ENCODE assay signal across 15 mouse cellular contexts in genomic region chr3:20145696-20146113, GRCm38 (mm10). TPM values are rescaled to one million over a fixed set of nuclear protein-coding genes. Genes with fewer than 3 reads are reported as not detected.
DNase-seq lines count a peak whose midpoint lies in the region; ATAC-seq and TF ChIP-seq lines count a peak whose summit lies in the region.
"Had no signal": no experiment of that assay in that cellular context is flagged by ENCODE, and none has a peak within 500 bp of the region (broad histone marks: within the 10 kb centered on the region; RNA-seq: fewer than 3 reads in every experiment).

No protein-coding gene starts in this region.

- no peaks in the 10 kb centered on the region for H3K9me3 ChIP-seq in forebrain, embryonic 11.5 days (ENCODE audit: control insufficient read depth, low read length)
- H3K9me3 ChIP-seq in forebrain, embryonic 15.5 days: no peaks in the 10 kb centered on the region
- H3K9me3 ChIP-seq in heart, postnatal 0 days (replicated peaks; ENCODE audit: control insufficient read depth, low read length): no peaks in the 10 kb centered on the region
- no peaks in the 10 kb centered on the region for H3K9me3 ChIP-seq in G1E (replicated peaks)
- no peaks in the 10 kb centered on the region for H3K9me3 ChIP-seq in embryonic facial prominence, embryonic 11.5 days (replicated peaks; ENCODE audit: control insufficient read depth, low read length)
- H3K9me3 ChIP-seq: liver, embryonic 15.5 days had no signal

- ATAC-seq in forebrain, embryonic 11.5 days (replicated peaks; ENCODE audit: low FRiP score): 0 out of 2 replicates have a peak, but pooled peaks have one; percentile 31
- no peak for ATAC-seq in forebrain, embryonic 15.5 days (replicated peaks)
- peak; percentile 69 for ATAC-seq in heart, postnatal 0 days (ENCODE audit: insufficient read depth, low read depth)
- peak; percentile 85 for ATAC-seq in G1E (ENCODE audit: extremely low read depth, insufficient number of reproducible peaks, low FRiP score, poor library complexity, severe bottlenecking)
- no peak for ATAC-seq in embryonic facial prominence, embryonic 11.5 days (replicated peaks; ENCODE audit: insufficient number of reproducible peaks, low FRiP score, low TSS enrichment, low read depth)
- ATAC-seq: forebrain, embryonic 14.5 days; hindbrain, embryonic 16.5 days had no signal

- intact Hi-C loops in heart, postnatal 14 days (cut with DNase I): no loop called here

- no peak overlapping the region for H3K27ac ChIP-seq in forebrain, embryonic 11.5 days (ENCODE audit: low read depth, low read length)
- H3K27ac ChIP-seq in forebrain, embryonic 15.5 days (replicated peaks): no peak overlapping the region
- peak overlapping the region; percentile 72 for H3K27ac ChIP-seq in heart, postnatal 0 days (ENCODE audit: low read depth)
- H3K27ac ChIP-seq in embryonic facial prominence, embryonic 11.5 days (replicated peaks; ENCODE audit: low read depth, low read length): no peak overlapping the region
- H3K27ac ChIP-seq: liver, embryonic 15.5 days had no signal

- no peak for TF ChIP-seq EP300 in heart, postnatal 0 days (IDR thresholded peaks at IDR 0.05; ENCODE audit: low read depth)

- DNase-seq in forebrain, embryonic 11.5 days (ENCODE audit: low spot score): no peak
- DNase-seq in heart, postnatal 0 days (ENCODE audit: low spot score): peak; percentile 81
- no peak for DNase-seq in heart, postnatal 14 days
- DNase-seq in G1E (ENCODE audit: low spot score) (no peak), MN1 (ENCODE audit: low spot score) (no peak)
- DNase-seq in embryonic facial prominence, embryonic 11.5 days (ENCODE audit: low spot score): peak; percentile 33
- DNase-seq in kidney, adult 8-10 months: no peak
- DNase-seq: adrenal gland, postnatal 14 days; gastrocnemius, postnatal 36 days; kidney, adult 9 months; right cerebral cortex, postnatal 14 days had no signal

- TF ChIP-seq CTCF in heart, postnatal 0 days (IDR thresholded peaks at IDR 0.05; ENCODE audit: low read depth): no peak
- no peak for TF ChIP-seq CTCF in G1E (IDR thresholded peaks at IDR 0.05; ENCODE audit: low read depth, low read length)

- WGBS in forebrain, embryonic 11.5 days: 24% methylated on average over 1 of the region's 1 CpGs
- 22% methylated on average over 1 of the region's 1 CpGs for WGBS in forebrain, embryonic 15.5 days
- 16% methylated on average over 1 of the region's 1 CpGs for WGBS in heart, postnatal 0 days
- WGBS in embryonic facial prominence, embryonic 11.5 days: 45% methylated on average over 1 of the region's 1 CpGs

- peaks cover 5% of the 10 kb centered on the region; the same call in 1 of the 2 replicates for H3K4me1 ChIP-seq in forebrain, embryonic 11.5 days (replicated peaks; ENCODE audit: control insufficient read depth, insufficient read depth, low read length)
- 0 out of 2 replicates have a peak, but pooled peaks cover 2% of the 10 kb centered on the region for H3K4me1 ChIP-seq in forebrain, embryonic 15.5 days
- peaks cover 54% of the 10 kb centered on the region for H3K4me1 ChIP-seq in heart, postnatal 0 days (ENCODE audit: control insufficient read depth, insufficient read depth)
- peaks cover 5% of the 10 kb centered on the region; the same call in 1 of the 2 replicates for H3K4me1 ChIP-seq in G1E (ENCODE audit: insufficient read depth, low read depth, low read length)
- H3K4me1 ChIP-seq in embryonic facial prominence, embryonic 11.5 days (ENCODE audit: control insufficient read depth, insufficient read depth, low read length): no peaks in the 10 kb centered on the region
- H3K4me1 ChIP-seq: liver, embryonic 15.5 days had no signal

- H3K4me3 ChIP-seq in forebrain, embryonic 11.5 days (ENCODE audit: low read depth, low read length): no peak overlapping the region
- H3K4me3 ChIP-seq in forebrain, embryonic 15.5 days: no peak overlapping the region
- H3K4me3 ChIP-seq in heart, postnatal 0 days (ENCODE audit: low read depth, low read length): no peak overlapping the region
- no peak overlapping the region for H3K4me3 ChIP-seq in G1E (ENCODE audit: low read depth, low read length)
- H3K4me3 ChIP-seq in embryonic facial prominence, embryonic 11.5 days (ENCODE audit: low read depth, low read length): no peak overlapping the region
- H3K4me3 ChIP-seq: liver, embryonic 15.5 days had no signal

- no peaks in the 10 kb centered on the region for H3K27me3 ChIP-seq in forebrain, embryonic 11.5 days (ENCODE audit: control insufficient read depth, insufficient read depth, low read length)
- no peaks in the 10 kb centered on the region for H3K27me3 ChIP-seq in forebrain, embryonic 15.5 days
- no peaks in the 10 kb centered on the region for H3K27me3 ChIP-seq in heart, postnatal 0 days (ENCODE audit: control insufficient read depth, insufficient read depth, low read length)
- H3K27me3 ChIP-seq in G1E (ENCODE audit: insufficient read depth, low read length): peaks cover 4% of the 10 kb centered on the region
- H3K27me3 ChIP-seq in embryonic facial prominence, embryonic 11.5 days (ENCODE audit: control insufficient read depth, insufficient read depth, low read length): no peaks in the 10 kb centered on the region
- H3K27me3 ChIP-seq: liver, embryonic 15.5 days had no signal

- no peaks in the 10 kb centered on the region; the same call in 1 of the 2 replicates for H3K36me3 ChIP-seq in forebrain, embryonic 11.5 days (ENCODE audit: control insufficient read depth, insufficient read depth, low read length)
- H3K36me3 ChIP-seq in forebrain, embryonic 15.5 days: peaks cover 4% of the 10 kb centered on the region; the same call in 1 of the 2 replicates
- H3K36me3 ChIP-seq in heart, postnatal 0 days (replicated peaks; ENCODE audit: control insufficient read depth, insufficient read depth, low read length): peaks cover 55% of the 10 kb centered on the region
- H3K36me3 ChIP-seq in G1E (replicated peaks): no peaks in the 10 kb centered on the region
- no peaks in the 10 kb centered on the region for H3K36me3 ChIP-seq in embryonic facial prominence, embryonic 11.5 days (replicated peaks; ENCODE audit: control insufficient read depth, insufficient read depth, low read depth, low read length)

- H3K4me2 ChIP-seq in forebrain, embryonic 11.5 days (ENCODE audit: low read depth, low read length, severe bottlenecking): no peak overlapping the region
- H3K4me2 ChIP-seq in forebrain, embryonic 15.5 days (replicated peaks): no peak overlapping the region
- H3K4me2 ChIP-seq in heart, postnatal 0 days (ENCODE audit: low read depth, low read length): no peak overlapping the region
- no peak overlapping the region for H3K4me2 ChIP-seq in embryonic facial prominence, embryonic 11.5 days (ENCODE audit: low read depth, low read length)
- H3K4me2 ChIP-seq: liver, embryonic 15.5 days had no signal

- no peak overlapping the region for H3K9ac ChIP-seq in forebrain, embryonic 11.5 days (ENCODE audit: low read length)
- H3K9ac ChIP-seq in forebrain, embryonic 15.5 days (replicated peaks): no peak overlapping the region
- H3K9ac ChIP-seq in heart, postnatal 0 days (replicated peaks; ENCODE audit: low read depth, low read length): no peak overlapping the region
- no peak overlapping the region for H3K9ac ChIP-seq in embryonic facial prominence, embryonic 11.5 days (replicated peaks; ENCODE audit: low read length)
- H3K9ac ChIP-seq: liver, embryonic 15.5 days had no signal

RNA-seq across cellular contexts. Expression of gene Gyg, which starts 9.4 kb away (rescaled TPM):
- polyA plus RNA-seq in forebrain, embryonic 11.5 days (2014; fragmentation: Nextera tagmentation; extraction: Ambion mirVana): 36.2 and 37.6 TPM in 2 replicates
- polyA plus RNA-seq in forebrain, embryonic 15.5 days (2015; fragmentation: Nextera tagmentation; extraction: Ambion mirVana): 29.4 and 30.9 TPM in 2 replicates
- 237 and 317 TPM in 2 replicates for total RNA-seq in heart, postnatal 0 days (2014; rRNA removed; ENCODE audit: low replicate concordance)
- 338 and 340 TPM in 2 replicates for polyA plus RNA-seq in heart, postnatal 0 days (2015; fragmentation: Nextera tagmentation; extraction: Ambion mirVana)
- total RNA-seq in heart, postnatal 14 days (2021): 100 to 1,000 TPM; 135 to 136 TPM
- not detected in 2 replicates for total RNA-seq in G1E (2014; fragmentation: Nextera tagmentation)
- total RNA-seq in G1E (2017): not detected in 2 replicates
- polyA plus RNA-seq in G1E (2012): not detected in 2 replicates
- 57.5 and 60.0 TPM in 2 replicates for polyA plus RNA-seq in embryonic facial prominence, embryonic 11.5 days (2014; fragmentation: Nextera tagmentation; extraction: Ambion mirVana)

Comparison
In these comparisons a context has a peak if more than half of its experiments do, and no peak if none do; other contexts are left out.
1. ATAC-seq: peak in forebrain, embryonic 11.5 days (single experiment), heart, postnatal 0 days (single experiment) and G1E (single experiment); none in forebrain, embryonic 15.5 days (single experiment) and embryonic facial prominence, embryonic 11.5 days (single experiment).
2. DNase-seq: peak in heart, postnatal 0 days (single experiment) and embryonic facial prominence, embryonic 11.5 days (single experiment); none in forebrain, embryonic 11.5 days (single experiment), heart, postnatal 14 days (0 of 2), G1E (single experiment), MN1 (single experiment) and kidney, adult 8-10 months (0 of 2).
3. RNA of gene Gyg, which starts 9.4 kb away (polyA plus RNA-seq): 338 to 340 TPM in heart, postnatal 0 days, 57.5 to 60.0 TPM in embryonic facial prominence, embryonic 11.5 days, 36.2 to 37.6 TPM in forebrain, embryonic 11.5 days and 29.4 to 30.9 TPM in forebrain, embryonic 15.5 days; not detected in G1E; every median in the first group is over 10 times any median in the second.